Mouse (Mus musculus) intestine, postnatal 0 days (tissue): Measurements from ENCODE around the gene Kif13a. TPM values are rescaled to one million over a fixed set of nuclear protein-coding genes. Genes with fewer than 3 reads are reported as not detected.

Source experiments
- ATAC-seq: fragments of 200-750 bp; cut with Nextera tagmentation; 2 replicates; pipeline ENCODE4 v1.8.0; 2017; ENCODE audit warnings: mild to moderate bottlenecking, moderate TSS enrichment, moderate library complexity
- H3K27ac ChIP-seq: fragments of 300-500 bp; sonication (generic); 2 replicates; pipeline ENCODE4 v1.5.1; 2014; ENCODE audit warnings: mild to moderate bottlenecking, low read depth, low read length, moderate library complexity
- H3K27me3 ChIP-seq: fragments of 300-500 bp; sonication (generic); replicated peaks from 2 replicates; pipeline ENCODE4 v1.6.1; 2014; ENCODE audit warnings: low read length, mixed read lengths; ENCODE audit not compliant: control insufficient read depth, insufficient read depth
- H3K36me3 ChIP-seq: fragments of 300-500 bp; sonication (generic); 2 replicates; pipeline ENCODE4 v1.6.1; 2014; ENCODE audit warnings: mild to moderate bottlenecking, moderate library complexity; ENCODE audit not compliant: control insufficient read depth, insufficient read depth
- H3K4me1 ChIP-seq: fragments of 300-500 bp; sonication (generic); replicated peaks from 2 replicates; pipeline ENCODE4 v1.6.1; 2014; ENCODE audit warnings: antibody characterized with exemption, low read length, mixed read lengths; ENCODE audit not compliant: control insufficient read depth, insufficient read depth
- H3K4me2 ChIP-seq: fragments of 300-500 bp; sonication (generic); replicated peaks from 2 replicates; pipeline ENCODE4 v1.6.1; 2014; ENCODE audit warnings: low read depth, mild to moderate bottlenecking, moderate library complexity
- H3K4me3 ChIP-seq: fragments of 300-500 bp; sonication (generic); 2 replicates; pipeline ENCODE4 v1.5.1; 2014; ENCODE audit warnings: low read depth, low read length
- H3K9ac ChIP-seq: fragments of 300-500 bp; sonication (generic); 2 replicates; pipeline ENCODE4 v1.6.1; 2014; ENCODE audit warnings: mild to moderate bottlenecking, low read depth, low read length
- H3K9me3 ChIP-seq: fragments of 300-500 bp; sonication (generic); 2 replicates; pipeline ENCODE4 v1.6.1; 2016; ENCODE audit warnings: mixed run types; ENCODE audit not compliant: control insufficient read depth
- CTCF ChIP-seq: sonication (generic); IDR thresholded peaks from 2 replicates; pipeline ENCODE4 v1.5.1; 2016; ENCODE audit warnings: low read depth, mild to moderate bottlenecking, control low read depth, antibody characterized with exemption, moderate library complexity
- WGBS: fragments of 180-500 bp; shearing (Covaris S2); extraction: QIAGEN DNeasy Blood & Tissue Kit; methylation state at CpG from one replicate; pipeline ENCODE4 v1.1.7; 2014; 5-methylcytosine and 5-hydroxymethylcytosine counted together
- polyA plus RNA-seq: library from polyadenylated mRNA; unstranded; fragments of >200 nt; fragmentation: Nextera tagmentation; extraction: Ambion mirVana; gene quantifications from 2 replicates; pipeline ENCODE4 v1.2.1, GENCODE M21; 2015

The Kif13a gene
- polyA plus RNA-seq, 1 experiment from 2014 or later: 11.3 TPM

DNA sequence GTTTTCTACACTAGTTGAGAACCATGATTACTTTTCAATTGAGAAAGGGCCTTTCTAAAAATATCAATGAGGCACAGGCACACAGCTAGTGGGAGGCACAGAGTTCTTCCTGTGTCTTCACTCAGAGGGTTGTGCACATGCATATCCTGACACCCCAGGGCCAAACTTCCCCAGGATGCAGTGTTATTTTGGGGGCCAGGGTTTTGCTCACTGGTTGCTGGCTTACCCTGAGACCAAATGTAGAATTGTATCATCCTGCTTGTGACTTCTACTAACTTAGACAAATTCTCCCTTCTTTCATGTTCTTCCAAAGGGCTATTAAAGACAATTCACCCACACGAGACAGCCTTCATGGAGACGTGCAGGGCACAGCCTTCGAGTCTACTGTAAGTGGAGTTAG is 45.7 kb downstream of the Kif13a start:
- no peak overlapping the region for H3K4me2 ChIP-seq
- no peaks in the 10 kb centered on the region for H3K36me3 ChIP-seq
- H3K4me1 ChIP-seq: peaks cover 12% of the 10 kb centered on the region; the same call in 1 of the 2 replicates
- no peak for TF ChIP-seq CTCF
- peak overlapping the region; percentile 47 for H3K27ac ChIP-seq
- ATAC-seq: no peak
- H3K9ac ChIP-seq: no peak overlapping the region
- no peaks in the 10 kb centered on the region for H3K27me3 ChIP-seq
- WGBS: 85% methylated on average over 3 of the region's 3 CpGs
- H3K9me3 ChIP-seq: no peaks in the 10 kb centered on the region
- no peak overlapping the region for H3K4me3 ChIP-seq

DNA sequence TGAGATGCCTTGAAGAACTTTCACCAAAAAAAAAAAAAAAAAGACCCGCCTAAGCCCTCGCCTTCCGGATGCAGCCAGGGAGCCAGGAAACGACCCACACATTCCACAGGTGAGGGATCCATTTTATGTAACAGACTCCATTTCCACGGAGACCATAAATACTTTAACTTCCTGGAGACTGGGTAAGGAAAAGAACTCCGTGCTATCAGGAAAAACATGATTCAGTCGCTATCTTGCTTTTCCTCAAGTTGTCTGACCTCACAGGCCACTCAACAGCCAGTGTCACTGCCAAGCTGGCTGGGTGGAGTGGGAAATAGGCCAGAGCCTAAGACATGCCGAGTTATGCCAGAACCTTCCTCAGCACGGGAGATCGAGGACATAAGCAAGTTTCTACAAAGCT is 46.3 kb downstream of the Kif13a start:
- Histone ChIP-seq H3K27me3 (no peaks in the 10 kb centered on the region), H3K27ac (peak overlapping the region; percentile 47), H3K9ac (no peak overlapping the region), H3K4me3 (no peak overlapping the region), H3K9me3 (no peaks in the 10 kb centered on the region), H3K4me2 (no peak overlapping the region; the same call in 1 of the 2 replicates), H3K4me1 (peaks cover 12% of the 10 kb centered on the region; the same call in 1 of the 2 replicates), H3K36me3 (no peaks in the 10 kb centered on the region)
- peak; percentile 63 for ATAC-seq
- TF ChIP-seq CTCF: no peak
- 22% methylated on average over 10 of the region's 10 CpGs for WGBS

GRCm38 (mm10) chr13:46880736-46881135 is 48.9 kb downstream of the Kif13a start:
- Histone ChIP-seq H3K4me3 (no peak overlapping the region), H3K36me3 (no peaks in the 10 kb centered on the region), H3K27me3 (no peaks in the 10 kb centered on the region), H3K9ac (no peak overlapping the region), H3K9me3 (no peaks in the 10 kb centered on the region), H3K4me2 (no peak overlapping the region), H3K27ac (no peak overlapping the region), H3K4me1 (peaks cover 14% of the 10 kb centered on the region; the same call in 1 of the 2 replicates)
- WGBS: 62% methylated on average over 14 of the region's 14 CpGs
- no peak for ATAC-seq
- no peak for TF ChIP-seq CTCF

- 88% methylated on average over 6 of the region's 6 CpGs for WGBS
- Histone ChIP-seq H3K36me3 (no peaks in the 10 kb centered on the region), H3K4me2 (no peak overlapping the region), H3K4me1 (peaks cover 9% of the 10 kb centered on the region; the same call in 1 of the 2 replicates), H3K27me3 (no peaks in the 10 kb centered on the region), H3K4me3 (no peak overlapping the region), H3K9me3 (no peaks in the 10 kb centered on the region), H3K9ac (no peak overlapping the region), H3K27ac (no peak overlapping the region)
- ATAC-seq: no peak
- TF ChIP-seq CTCF: no peak
Observed at GRCm38 (mm10) chr13:46880243-46880642, 49.4 kb downstream of the Kif13a start.

- Histone ChIP-seq H3K27ac (no peak overlapping the region), H3K4me1 (peaks cover 3% of the 10 kb centered on the region; the same call in 1 of the 2 replicates)
Observed at GRCm38 (mm10) chr13:46877049-46877448, 52.6 kb downstream of the Kif13a start.

DNA sequence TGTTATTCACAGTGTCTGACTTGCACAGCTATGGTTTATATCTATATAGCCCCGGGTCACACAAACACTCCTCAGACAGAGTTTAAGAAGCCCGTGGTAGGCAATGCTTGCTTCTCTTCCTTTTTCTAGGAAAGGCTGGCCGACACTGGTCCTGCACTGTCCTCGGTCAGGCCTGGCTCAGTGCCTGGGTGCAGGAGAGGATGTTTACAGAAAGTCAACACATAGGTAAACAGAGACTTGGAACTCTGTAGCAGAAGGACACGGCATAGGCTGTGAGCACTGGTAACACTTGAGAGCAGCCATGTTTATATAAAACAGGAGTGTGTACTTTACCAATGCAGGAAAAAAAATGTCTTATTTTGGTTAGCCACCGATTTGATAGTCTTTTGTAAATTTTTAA is 54.3 kb downstream of the Kif13a start:
- no peak overlapping the region for H3K27ac ChIP-seq
- H3K9ac ChIP-seq: no peak overlapping the region
- no peaks in the 10 kb centered on the region for H3K27me3 ChIP-seq
- peak; percentile 59; the same call in 1 of the 2 replicates for ATAC-seq
- WGBS: 26% methylated on average over 6 of the region's 6 CpGs
- no peak overlapping the region for H3K4me2 ChIP-seq
- H3K9me3 ChIP-seq: no peaks in the 10 kb centered on the region
- H3K36me3 ChIP-seq: no peaks in the 10 kb centered on the region
- no peak overlapping the region for H3K4me3 ChIP-seq
- peaks cover 3% of the 10 kb centered on the region; the same call in 1 of the 2 replicates for H3K4me1 ChIP-seq
- no peak for TF ChIP-seq CTCF

More at GRCm38 (mm10) chr13:46877049-46877448, 52.6 kb downstream of the Kif13a start:
- no peak overlapping the region for H3K9ac ChIP-seq
- H3K9me3 ChIP-seq: no peaks in the 10 kb centered on the region
- no peaks in the 10 kb centered on the region for H3K36me3 ChIP-seq
- no peaks in the 10 kb centered on the region for H3K27me3 ChIP-seq
- H3K4me2 ChIP-seq: no peak overlapping the region
- no peak overlapping the region for H3K4me3 ChIP-seq
- 89% methylated on average over 4 of the region's 4 CpGs for WGBS
- TF ChIP-seq CTCF: no peak
- no peak for ATAC-seq

DNA sequence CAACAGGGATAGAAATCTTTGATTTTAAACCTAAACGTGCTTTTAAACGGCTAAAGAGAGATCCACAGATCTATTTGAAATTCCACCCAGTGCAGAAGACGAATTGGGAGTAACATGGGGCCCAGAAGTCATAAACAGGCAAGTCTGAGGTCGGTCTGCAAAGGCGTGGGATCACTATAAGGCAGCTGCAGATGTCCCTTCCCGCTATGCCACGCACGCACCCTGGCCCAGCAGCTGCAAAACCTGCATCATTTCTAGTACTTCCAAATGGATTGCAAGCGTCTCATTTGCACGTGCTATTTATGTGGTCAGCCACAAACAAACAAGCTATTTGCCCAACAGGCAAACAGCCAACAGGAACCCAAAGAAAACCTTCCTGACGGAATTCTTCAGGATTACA is 56.9 kb downstream of the Kif13a start:
- no peaks in the 10 kb centered on the region for H3K36me3 ChIP-seq
- no peak overlapping the region for H3K4me2 ChIP-seq
- H3K4me3 ChIP-seq: no peak overlapping the region
- peaks cover 3% of the 10 kb centered on the region; the same call in 1 of the 2 replicates for H3K4me1 ChIP-seq
- no peaks in the 10 kb centered on the region for H3K27me3 ChIP-seq
- 62% methylated on average over 11 of the region's 11 CpGs for WGBS
- no peak overlapping the region for H3K9ac ChIP-seq
- H3K9me3 ChIP-seq: no peaks in the 10 kb centered on the region
- no peak for TF ChIP-seq CTCF
- no peak for ATAC-seq
- no peak overlapping the region for H3K27ac ChIP-seq
